Comparison of ENCODE assay signal across 12 mouse cellular contexts in genomic region chr8:70758308-70758615, GRCm38 (mm10). TPM values are rescaled to one million over a fixed set of nuclear protein-coding genes. Genes with fewer than 3 reads are reported as not detected.
DNase-seq lines count a peak whose midpoint lies in the region; ATAC-seq and TF ChIP-seq lines count a peak whose summit lies in the region.
"Had no signal": no experiment of that assay in that cellular context is flagged by ENCODE, and none has a peak within 500 bp of the region (broad histone marks: within the 10 kb centered on the region; RNA-seq: fewer than 3 reads in every experiment).

No protein-coding gene starts in this region.

- WGBS in heart, embryonic 10.5 days, result 85% methylated on average over 7 of the region's 7 CpGs
- 83% methylated on average over 7 of the region's 7 CpGs for WGBS in lung, adult 2 months
- WGBS in forebrain, postnatal 0 days, result 61% methylated on average over 7 of the region's 7 CpGs

- no peak overlapping the region for H3K4me2 ChIP-seq in forebrain, postnatal 0 days (ENCODE audit: low read depth)
- H3K4me2 ChIP-seq: stomach, embryonic 15.5 days had no signal

- H3K9ac ChIP-seq in forebrain, postnatal 0 days, result no peak overlapping the region
- H3K9ac ChIP-seq: stomach, embryonic 15.5 days had no signal

- H3K4me1 ChIP-seq in heart, embryonic 10.5 days, result peaks cover 60% of the 10 kb centered on the region
- peaks cover 21% of the 10 kb centered on the region for H3K4me1 ChIP-seq in lung, adult 2 months (ENCODE audit: control insufficient read depth, insufficient read depth, low read length)
- peaks cover 7% of the 10 kb centered on the region for H3K4me1 ChIP-seq in forebrain, postnatal 0 days (ENCODE audit: insufficient read depth)

- no peak overlapping the region for H3K27ac ChIP-seq in heart, embryonic 10.5 days
- no peak overlapping the region for H3K27ac ChIP-seq in forebrain, postnatal 0 days (ENCODE audit: low read depth, low read length)
- H3K27ac ChIP-seq: stomach, embryonic 15.5 days had no signal

- H3K4me3 ChIP-seq in heart, embryonic 10.5 days, result no peak overlapping the region
- no peak overlapping the region for H3K4me3 ChIP-seq in lung, adult 2 months (replicated peaks; ENCODE audit: extremely low read depth, low read depth, low read length)
- no peak overlapping the region for H3K4me3 ChIP-seq in forebrain, postnatal 0 days (ENCODE audit: low read depth, low read length)
- H3K4me3 ChIP-seq: stomach, embryonic 15.5 days had no signal

- no peak for ATAC-seq in forebrain, postnatal 0 days

- intact Hi-C loops in heart, postnatal 10 days (cut with DNase I), result no loop called here
- intact Hi-C loops in heart, postnatal 25 days (cut with DNase I), result loop anchor here (5.0 kb wide), 1 partner anchor 146 kb away; no protein-coding TSS in a partner anchor

- H3K9me3 ChIP-seq in heart, embryonic 10.5 days, result no peaks in the 10 kb centered on the region
- no peaks in the 10 kb centered on the region for H3K9me3 ChIP-seq in forebrain, postnatal 0 days (ENCODE audit: low read length)
- H3K9me3 ChIP-seq: stomach, embryonic 15.5 days had no signal

- peaks cover 29% of the 10 kb centered on the region for H3K36me3 ChIP-seq in heart, embryonic 10.5 days
- H3K36me3 ChIP-seq in forebrain, postnatal 0 days (ENCODE audit: insufficient read depth), result peaks cover 32% of the 10 kb centered on the region

- H3K27me3 ChIP-seq in heart, embryonic 10.5 days (ENCODE audit: insufficient read depth, poor library complexity, severe bottlenecking), result 0 out of 2 replicates have a peak, but pooled peaks cover 5% of the 10 kb centered on the region
- H3K27me3 ChIP-seq in forebrain, postnatal 0 days (ENCODE audit: insufficient read depth, low read length), result no peaks in the 10 kb centered on the region
- H3K27me3 ChIP-seq: stomach, embryonic 15.5 days had no signal

- no peak for TF ChIP-seq POLR2A in lung, adult 2 months (IDR thresholded peaks at IDR 0.05; ENCODE audit: borderline replicate concordance, extremely low read depth, low read depth, low read length)

- TF ChIP-seq CTCF in lung, adult 2 months (IDR thresholded peaks at IDR 0.05; ENCODE audit: insufficient read depth, low read length), result no peak
- no peak for TF ChIP-seq CTCF in forebrain, postnatal 0 days (IDR thresholded peaks at IDR 0.05; ENCODE audit: low read depth)

- peak; percentile 5 for DNase-seq in heart, postnatal 10 days
- no peak for DNase-seq in heart, embryonic 10.5 days (ENCODE audit: low spot score)
- DNase-seq in lung, postnatal 10 days, result peak; percentile 5
- no peak for DNase-seq in lung, adult 2 months
- peak; percentile 12 to 13 for DNase-seq in cerebellum, postnatal 36 days
- DNase-seq in forebrain, postnatal 0 days, result peak; percentile 52
- DNase-seq in heart, postnatal 25 days (ENCODE audit: low spot score), result no peak
- DNase-seq: lung, postnatal 36 days had no signal

RNA-seq across cellular contexts. Expression of gene Mpv17l2, which starts 2.5 kb away (rescaled TPM):
- 10 to 100 TPM; 32.0 to 39.7 TPM for total RNA-seq in heart, postnatal 10 days (2021)
- polyA plus RNA-seq in heart, embryonic 10.5 days (2016; fragmentation: Nextera tagmentation; extraction: Ambion mirVana), result 39.0 and 44.6 TPM in 2 replicates
- 61.6 and 80.0 TPM in 2 replicates for polyA plus RNA-seq in lung, adult 2 months (2012; rRNA removed)
- total RNA-seq in forebrain, postnatal 0 days (2014; rRNA removed), result 33.7 and 39.9 TPM in 2 replicates
- 60.4 and 61.9 TPM in 2 replicates for polyA plus RNA-seq in forebrain, postnatal 0 days (2015; fragmentation: Nextera tagmentation; extraction: Ambion mirVana)
- total RNA-seq in heart, postnatal 25 days (2021), result 10 to 100 TPM; 26.7 to 28.0 TPM

RNA-seq across cellular contexts. Expression of gene Rab3a, which starts 3.8 kb away (rescaled TPM):
- 10 to 100 TPM; 37.3 to 38.9 TPM for total RNA-seq in heart, postnatal 10 days (2021)
- polyA plus RNA-seq in heart, embryonic 10.5 days (2016; fragmentation: Nextera tagmentation; extraction: Ambion mirVana), result 11.2 and 14.2 TPM in 2 replicates
- polyA plus RNA-seq in lung, adult 2 months (2012; rRNA removed), result 46.4 and 53.4 TPM in 2 replicates
- total RNA-seq in forebrain, postnatal 0 days (2014; rRNA removed), result 450 and 499 TPM in 2 replicates
- 632 and 673 TPM in 2 replicates for polyA plus RNA-seq in forebrain, postnatal 0 days (2015; fragmentation: Nextera tagmentation; extraction: Ambion mirVana)
- 10 to 100 TPM; 49.7 to 57.6 TPM for total RNA-seq in heart, postnatal 25 days (2021)

RNA-seq across cellular contexts. Expression of gene Pik3r2, which starts 18.3 kb away (rescaled TPM):
- total RNA-seq in heart, postnatal 10 days (2021), result 10 to 100 TPM; 37.1 to 40.2 TPM
- polyA plus RNA-seq in heart, embryonic 10.5 days (2016; fragmentation: Nextera tagmentation; extraction: Ambion mirVana), result 40.6 and 43.5 TPM in 2 replicates
- polyA plus RNA-seq in lung, adult 2 months (2012; rRNA removed), result 112 and 119 TPM in 2 replicates
- 160 and 170 TPM in 2 replicates for total RNA-seq in forebrain, postnatal 0 days (2014; rRNA removed)
- polyA plus RNA-seq in forebrain, postnatal 0 days (2015; fragmentation: Nextera tagmentation; extraction: Ambion mirVana), result 147 and 153 TPM in 2 replicates
- total RNA-seq in heart, postnatal 25 days (2021), result 10 to 100 TPM; 21.8 to 25.5 TPM

RNA-seq across cellular contexts. Expression of gene Pde4c, which starts 34.7 kb away (rescaled TPM):
- total RNA-seq in heart, postnatal 10 days (2021), result 1 to 10 TPM; 2.0 to 4.0 TPM
- polyA plus RNA-seq in heart, embryonic 10.5 days (2016; fragmentation: Nextera tagmentation; extraction: Ambion mirVana), result 0.45 and 0.48 TPM in 2 replicates
- polyA plus RNA-seq in lung, adult 2 months (2012; rRNA removed), result 4.1 and 5.5 TPM in 2 replicates
- 0.48 and 0.62 TPM in 2 replicates for total RNA-seq in forebrain, postnatal 0 days (2014; rRNA removed)
- 0.10 and 0.23 TPM in 2 replicates for polyA plus RNA-seq in forebrain, postnatal 0 days (2015; fragmentation: Nextera tagmentation; extraction: Ambion mirVana)
- total RNA-seq in heart, postnatal 25 days (2021), result 1 to 10 TPM; 2.5 to 3.7 TPM

RNA-seq across cellular contexts. Expression of gene Gm3336, which starts 39.9 kb away (rescaled TPM):
- total RNA-seq in heart, postnatal 10 days (2021), result not detected
- polyA plus RNA-seq in heart, embryonic 10.5 days (2016; fragmentation: Nextera tagmentation; extraction: Ambion mirVana), result not detected in 2 replicates
- polyA plus RNA-seq in lung, adult 2 months (2012; rRNA removed), result 0.43 and 1.2 TPM in 2 replicates
- not detected in 2 replicates for total RNA-seq in forebrain, postnatal 0 days (2014; rRNA removed)
- polyA plus RNA-seq in forebrain, postnatal 0 days (2015; fragmentation: Nextera tagmentation; extraction: Ambion mirVana), result not detected in 2 replicates
- not detected for total RNA-seq in heart, postnatal 25 days (2021)
- total RNA-seq: adrenal gland, postnatal 4 days; layer of hippocampus, postnatal 36 days had no signal
- polyA plus RNA-seq: limb, embryonic 14.5 days had no signal

Comparison
In these comparisons a context has a peak if more than half of its experiments do, and no peak if none do; other contexts are left out.
1. DNase-seq: peak in heart, postnatal 10 days (2 of 2), lung, postnatal 10 days (single experiment), cerebellum, postnatal 36 days (2 of 2) and forebrain, postnatal 0 days (single experiment); none in heart, embryonic 10.5 days (single experiment), lung, adult 2 months (single experiment) and heart, postnatal 25 days (single experiment).